Mouse (Mus musculus) cerebellum, postnatal 36 days (tissue): ENCODE results near the gene Lrrc4c.

Experiments used
- DNase-seq, 2 experiments: peaks; one replicate each; pipeline ENCODE4 v3.0.0; 2021 to 2022; ENCODE audit warnings: mixed read lengths in 2 of 2

Lrrc4c gene

GRCm38 (mm10) chr2:97299704-97300103 lies 981.7 kb downstream of the Lrrc4c start:
- DNase-seq, result peak; percentile 78 to 89

- DNase-seq, result no peak
Observed at GRCm38 (mm10) chr2:97318008-97318407, 1000.0 kb downstream of the Lrrc4c start.

GRCm38 (mm10) chr2:97318536-97318935 lies 1000.6 kb downstream of the Lrrc4c start:
- no peak for DNase-seq

- DNase-seq, result no peak
Observed at GRCm38 (mm10) chr2:97332084-97332682, 1014.2 kb downstream of the Lrrc4c start.

- no peak for DNase-seq
Observed at GRCm38 (mm10) chr2:97339627-97340026, 1021.7 kb downstream of the Lrrc4c start.

GRCm38 (mm10) chr2:97361235-97361634 lies 1043.3 kb downstream of the Lrrc4c start:
- no peak for DNase-seq

- DNase-seq, result no peak
Observed at GRCm38 (mm10) chr2:97369978-97370377, 1052.0 kb downstream of the Lrrc4c start.

- no peak for DNase-seq
Observed at GRCm38 (mm10) chr2:97391437-97391836, 1073.5 kb downstream of the Lrrc4c start.

GRCm38 (mm10) chr2:97391876-97392275 lies 1073.9 kb downstream of the Lrrc4c start:
- DNase-seq, result no peak

- no peak for DNase-seq
Observed at GRCm38 (mm10) chr2:97413066-97413465, 1095.1 kb downstream of the Lrrc4c start.

- DNase-seq, result peak in 1 of 2 experiments; percentile 5
Observed at GRCm38 (mm10) chr2:97414416-97415362, 1096.7 kb downstream of the Lrrc4c start.

- DNase-seq, result no peak
Observed at GRCm38 (mm10) chr2:97434140-97434539, 1116.2 kb downstream of the Lrrc4c start.

- no peak for DNase-seq
Observed at GRCm38 (mm10) chr2:97435616-97436015, 1117.6 kb downstream of the Lrrc4c start.

- no peak for DNase-seq
Observed at GRCm38 (mm10) chr2:97437767-97438166, 1119.8 kb downstream of the Lrrc4c start.

- DNase-seq, result no peak
Observed at GRCm38 (mm10) chr2:97463573-97463972, 1145.6 kb downstream of the Lrrc4c start.

- peak; percentile 91 to 96 for DNase-seq
Observed at GRCm38 (mm10) chr2:97466243-97466793, 1148.3 kb downstream of the Lrrc4c start.

GRCm38 (mm10) chr2:97467031-97467549 lies 1149.1 kb downstream of the Lrrc4c start:
- peak; percentile 65 to 70 for DNase-seq

- peak in 1 of 2 experiments; percentile 29 for DNase-seq
Observed at GRCm38 (mm10) chr2:97467664-97468063, 1149.7 kb downstream of the Lrrc4c start.

- DNase-seq, result peak in 1 of 2 experiments; percentile 25
Observed at GRCm38 (mm10) chr2:97468372-97468771, 1150.4 kb downstream of the Lrrc4c start.

- DNase-seq, result no peak
Observed at GRCm38 (mm10) chr2:97469396-97469795, 1151.4 kb downstream of the Lrrc4c start.

- DNase-seq, result peak in 1 of 2 experiments; percentile 16
Observed at GRCm38 (mm10) chr2:97478175-97478924, 1160.4 kb downstream of the Lrrc4c start.

- peak; percentile 46 to 57 for DNase-seq
Observed at GRCm38 (mm10) chr2:97478925-97479298, 1160.9 kb downstream of the Lrrc4c start.

GRCm38 (mm10) chr2:97484990-97485389 lies 1167.0 kb downstream of the Lrrc4c start:
- DNase-seq, result no peak
